14 mouse cellular contexts compared by ENCODE assay signal in genomic region chr10:98646311-98646999, GRCm38 (mm10).
DNase-seq lines count a peak whose midpoint lies in the region; ATAC-seq lines count a peak whose summit lies in the region.
"Had no signal": no experiment of that assay in that cellular context is flagged by ENCODE, and none has a peak within 500 bp of the region (broad histone marks: within the 10 kb centered on the region; RNA-seq: fewer than 3 reads in every experiment).

No protein-coding gene starts in this region.

- peak; percentile 72 for ATAC-seq in hindbrain, embryonic 12.5 days (ENCODE audit: low FRiP score)
- peak; percentile 80 for ATAC-seq in midbrain, embryonic 16.5 days
- ATAC-seq: activated CD4-positive, CD25-positive, alpha-beta regulatory T cell, adult 4 months had no signal

- no peaks in the 10 kb centered on the region for H3K9me3 ChIP-seq in hindbrain, embryonic 12.5 days (replicated peaks)
- no peaks in the 10 kb centered on the region for H3K9me3 ChIP-seq in midbrain, embryonic 16.5 days (replicated peaks; ENCODE audit: control insufficient read depth, low read length, poor library complexity, severe bottlenecking)
- H3K9me3 ChIP-seq: limb, embryonic 12.5 days had no signal

- peak; percentile 12 for DNase-seq in layer of hippocampus, adult 11-12 months (ENCODE audit: low spot score)
- no peak for DNase-seq in layer of hippocampus, adult 8-10 months (ENCODE audit: low spot score in 2 of 2)
- peak; percentile 56 for DNase-seq in brain, adult 2 months (ENCODE audit: low read depth, low spot score)
- no peak for DNase-seq in heart, adult 9 months (ENCODE audit: low spot score in 2 of 2)
- DNase-seq in adrenal gland, postnatal 36 days = no peak
- DNase-seq in adrenal gland, postnatal 4 days (ENCODE audit: low spot score in 2 of 2) = no peak
- DNase-seq: gastrocnemius, postnatal 25 days; kidney, adult 9 months; lung, postnatal 4 days; thymus, postnatal 14 days had no signal

- no peaks in the 10 kb centered on the region for H3K27me3 ChIP-seq in hindbrain, embryonic 12.5 days
- no peaks in the 10 kb centered on the region for H3K27me3 ChIP-seq in midbrain, embryonic 16.5 days (ENCODE audit: control insufficient read depth, insufficient read depth, low read depth, low read length)
- H3K27me3 ChIP-seq: limb, embryonic 12.5 days had no signal

- H3K36me3 ChIP-seq in hindbrain, embryonic 12.5 days = no peaks in the 10 kb centered on the region
- no peaks in the 10 kb centered on the region for H3K36me3 ChIP-seq in midbrain, embryonic 16.5 days (ENCODE audit: control insufficient read depth, insufficient read depth, low read length)
- H3K36me3 ChIP-seq: limb, embryonic 12.5 days had no signal

- no peak overlapping the region for H3K4me3 ChIP-seq in hindbrain, embryonic 12.5 days
- no peak overlapping the region for H3K4me3 ChIP-seq in midbrain, embryonic 16.5 days (ENCODE audit: low read depth, low read length)
- H3K4me3 ChIP-seq: limb, embryonic 12.5 days had no signal

- no peak overlapping the region for H3K9ac ChIP-seq in hindbrain, embryonic 12.5 days
- no peak overlapping the region for H3K9ac ChIP-seq in midbrain, embryonic 16.5 days (ENCODE audit: low read depth, low read length)
- H3K9ac ChIP-seq: limb, embryonic 12.5 days had no signal

- no peak overlapping the region for H3K27ac ChIP-seq in hindbrain, embryonic 12.5 days
- peak overlapping the region; percentile 17; the same call in 1 of the 2 replicates for H3K27ac ChIP-seq in midbrain, embryonic 16.5 days (ENCODE audit: low read length)
- H3K27ac ChIP-seq: limb, embryonic 12.5 days had no signal

- no peak overlapping the region for H3K4me2 ChIP-seq in hindbrain, embryonic 12.5 days (replicated peaks)
- no peak overlapping the region for H3K4me2 ChIP-seq in midbrain, embryonic 16.5 days (ENCODE audit: low read length)
- H3K4me2 ChIP-seq: limb, embryonic 12.5 days had no signal

- WGBS in hindbrain, embryonic 12.5 days = 74% methylated on average over 8 of the region's 8 CpGs
- WGBS in midbrain, embryonic 16.5 days = 51% methylated on average over 8 of the region's 8 CpGs

- no peaks in the 10 kb centered on the region for H3K4me1 ChIP-seq in hindbrain, embryonic 12.5 days
- no peaks in the 10 kb centered on the region for H3K4me1 ChIP-seq in midbrain, embryonic 16.5 days (ENCODE audit: control insufficient read depth, insufficient read depth, low read length)
- H3K4me1 ChIP-seq: limb, embryonic 12.5 days had no signal

Comparison
In these comparisons a context has a peak if more than half of its experiments do, and no peak if none do; other contexts are left out.
1. DNase-seq: peak in layer of hippocampus, adult 11-12 months (single experiment) and brain, adult 2 months (single experiment); none in layer of hippocampus, adult 8-10 months (0 of 2), heart, adult 9 months (0 of 2), adrenal gland, postnatal 36 days (0 of 2) and adrenal gland, postnatal 4 days (0 of 2).